In genomic region chr6:90819880-90820279, GRCm38 (mm10) we compare ENCODE assay signal across 8 mouse cellular contexts.
DNase-seq lines count a peak whose midpoint lies in the region; ATAC-seq and TF ChIP-seq lines count a peak whose summit lies in the region.

No protein-coding gene starts in this region.

- no peak overlapping the region for H3K4me2 ChIP-seq in heart, postnatal 0 days (ENCODE audit: low read depth, low read length)
- H3K4me2 ChIP-seq in heart, embryonic 12.5 days, result no peak overlapping the region

- no peaks in the 10 kb centered on the region for H3K27me3 ChIP-seq in heart, postnatal 0 days (ENCODE audit: control insufficient read depth, insufficient read depth, low read length)
- H3K27me3 ChIP-seq in heart, embryonic 12.5 days (replicated peaks), result no peaks in the 10 kb centered on the region

- no peak overlapping the region for H3K4me3 ChIP-seq in heart, postnatal 0 days (ENCODE audit: low read depth, low read length)
- H3K4me3 ChIP-seq in heart, embryonic 12.5 days, result no peak overlapping the region

- no peak for ATAC-seq in heart, postnatal 0 days (ENCODE audit: insufficient read depth, low read depth)
- no peak for ATAC-seq in heart, embryonic 12.5 days (ENCODE audit: insufficient number of reproducible peaks, low FRiP score)

- H3K36me3 ChIP-seq in heart, postnatal 0 days (replicated peaks; ENCODE audit: control insufficient read depth, insufficient read depth, low read length), result no peaks in the 10 kb centered on the region
- H3K36me3 ChIP-seq in heart, embryonic 12.5 days, result no peaks in the 10 kb centered on the region

- peak; percentile 65 for TF ChIP-seq CTCF in heart, postnatal 0 days (IDR thresholded peaks at IDR 0.05; ENCODE audit: low read depth)

- DNase-seq in heart, postnatal 0 days (ENCODE audit: low spot score), result no peak
- DNase-seq in CD4-positive helper T cell, adult 2 months (ENCODE audit: low read depth, low spot score), result peak; percentile 32
- DNase-seq in cerebellum, adult 11-12 months, result peak; percentile 60
- peak; percentile 33 for DNase-seq in lung, postnatal 10 days
- DNase-seq in right cerebral cortex, postnatal 4 days, result no peak
- no peak for DNase-seq in ovary, postnatal 14 days (ENCODE audit: low spot score)
- no peak for DNase-seq in adrenal gland, postnatal 14 days

- H3K9ac ChIP-seq in heart, postnatal 0 days (replicated peaks; ENCODE audit: low read depth, low read length), result no peak overlapping the region
- no peak overlapping the region for H3K9ac ChIP-seq in heart, embryonic 12.5 days

- no peaks in the 10 kb centered on the region for H3K4me1 ChIP-seq in heart, postnatal 0 days (ENCODE audit: control insufficient read depth, insufficient read depth)
- peaks cover 42% of the 10 kb centered on the region for H3K4me1 ChIP-seq in heart, embryonic 12.5 days (replicated peaks)

- no peak overlapping the region for H3K27ac ChIP-seq in heart, postnatal 0 days (ENCODE audit: low read depth)
- H3K27ac ChIP-seq in heart, embryonic 12.5 days (ENCODE audit: poor library complexity, severe bottlenecking), result no peak overlapping the region

- no peak for TF ChIP-seq EP300 in heart, postnatal 0 days (IDR thresholded peaks at IDR 0.05; ENCODE audit: low read depth)

- H3K9me3 ChIP-seq in heart, postnatal 0 days (replicated peaks; ENCODE audit: control insufficient read depth, low read length), result no peaks in the 10 kb centered on the region
- H3K9me3 ChIP-seq in heart, embryonic 12.5 days (replicated peaks), result no peaks in the 10 kb centered on the region

- WGBS in heart, postnatal 0 days, result 49% methylated on average over 2 of the region's 2 CpGs
- 54% methylated on average over 2 of the region's 2 CpGs for WGBS in heart, embryonic 12.5 days

Comparison
In these comparisons a context has a peak if more than half of its experiments do, and no peak if none do; other contexts are left out.
1. DNase-seq: peak in CD4-positive helper T cell, adult 2 months (single experiment), cerebellum, adult 11-12 months (single experiment) and lung, postnatal 10 days (single experiment); none in heart, postnatal 0 days (single experiment), right cerebral cortex, postnatal 4 days (single experiment), ovary, postnatal 14 days (single experiment) and adrenal gland, postnatal 14 days (single experiment).